Mouse (Mus musculus) limb, embryonic 13.5 days (tissue): ENCODE data around the gene Zic4. TPM values are rescaled to one million over a fixed set of nuclear protein-coding genes. Genes with fewer than 3 reads are reported as not detected.

Experiments used
- ATAC-seq: fragments of 200-750 bp; cut with Nextera tagmentation; 2 replicates; pipeline ENCODE4 v1.8.0; 2017; ENCODE audit warnings: low read depth, moderate number of reproducible peaks, moderate TSS enrichment; ENCODE audit not compliant: low FRiP score
- H3K27ac ChIP-seq: fragments of 300-500 bp; sonication (generic); 2 replicates; pipeline ENCODE4 v1.5.1; 2015; ENCODE audit warnings: inconsistent platforms, mild to moderate bottlenecking, moderate library complexity
- H3K27me3 ChIP-seq: fragments of 300-500 bp; sonication (generic); 2 replicates; pipeline ENCODE4 v1.6.1; 2015; ENCODE audit warnings: mild to moderate bottlenecking, inconsistent platforms
- H3K36me3 ChIP-seq: fragments of 300-500 bp; sonication (generic); 2 replicates; pipeline ENCODE4 v1.6.1; 2015; ENCODE audit warnings: inconsistent platforms, mild to moderate bottlenecking, moderate library complexity
- H3K4me1 ChIP-seq: fragments of 300-500 bp; sonication (generic); 2 replicates; pipeline ENCODE4 v1.6.1; 2015; ENCODE audit warnings: inconsistent platforms
- H3K4me2 ChIP-seq: fragments of 300-500 bp; sonication (generic); replicated peaks from 2 replicates; pipeline ENCODE4 v1.6.1; 2015; ENCODE audit warnings: inconsistent platforms, mild to moderate bottlenecking, moderate library complexity
- H3K4me3 ChIP-seq: fragments of 300-500 bp; sonication (generic); 2 replicates; pipeline ENCODE4 v1.5.1; 2015; ENCODE audit warnings: moderate library complexity, mild to moderate bottlenecking, inconsistent platforms
- H3K9ac ChIP-seq: fragments of 300-500 bp; sonication (generic); 2 replicates; pipeline ENCODE4 v1.6.1; 2015; ENCODE audit warnings: mild to moderate bottlenecking, inconsistent platforms
- H3K9me3 ChIP-seq: fragments of 300-500 bp; sonication (generic); 2 replicates; pipeline ENCODE4 v1.6.1; 2016; ENCODE audit warnings: inconsistent platforms
- WGBS: fragments of 180-500 bp; shearing (Covaris S2); methylation state at CpG from one replicate; pipeline ENCODE4 v1.1.7; 2015; 5-methylcytosine and 5-hydroxymethylcytosine counted together
- polyA plus RNA-seq: library from polyadenylated mRNA; unstranded; fragments of >200 nt; fragmentation: Nextera tagmentation; extraction: Ambion mirVana; gene quantifications from 2 replicates; pipeline ENCODE4 v1.2.1, GENCODE M21; 2015

Gene Zic4
- polyA plus RNA-seq, 1 experiment from 2014 or later, result 0.41 TPM

DNA sequence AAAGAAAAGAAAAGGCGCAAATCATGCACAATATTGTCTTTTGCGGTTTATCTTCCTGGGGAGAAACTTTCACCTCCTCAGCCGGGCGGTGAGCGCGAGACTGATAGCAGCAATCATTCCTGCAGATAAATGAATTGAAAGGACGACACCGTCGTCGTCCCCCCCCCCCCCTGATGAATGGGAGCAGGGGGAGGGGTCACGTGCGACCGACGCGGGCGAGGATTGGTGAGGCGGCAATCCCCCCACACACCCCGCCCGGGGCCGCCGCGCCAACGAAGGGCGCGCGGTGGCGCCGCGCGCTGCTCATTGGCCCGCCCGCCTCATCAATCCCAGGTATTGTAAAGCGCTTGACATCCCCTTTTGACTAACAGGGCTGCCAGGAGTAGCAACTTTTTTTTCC lies 3.5 kb downstream of the Zic4 start, which contains the start of gene Zic1:
Zic1 (minus strand) TSS at position 147 of the 400 bp plus-strand sequence.
- H3K4me2 ChIP-seq, result peak within 1 kb of the TSS; percentile 50
- H3K4me3 ChIP-seq, result peak within 1 kb of the TSS; percentile 34
- no peaks in the 10 kb centered on the region for H3K9me3 ChIP-seq
- peaks cover 14% of the 10 kb centered on the region; the same call in 1 of the 2 replicates for H3K4me1 ChIP-seq
- H3K9ac ChIP-seq, result 0 out of 2 replicates have a peak within 1 kb of the TSS, but pooled peaks have one; percentile 31
- H3K36me3 ChIP-seq, result no peaks in the 10 kb centered on the region
- ATAC-seq, result 0 out of 2 replicates have a peak, but pooled peaks have one; percentile 25
- peaks cover 95% of the 10 kb centered on the region for H3K27me3 ChIP-seq
- 0% methylated on average over 32 of the region's 33 CpGs for WGBS
- no peak within 1 kb of the TSS for H3K27ac ChIP-seq

DNA sequence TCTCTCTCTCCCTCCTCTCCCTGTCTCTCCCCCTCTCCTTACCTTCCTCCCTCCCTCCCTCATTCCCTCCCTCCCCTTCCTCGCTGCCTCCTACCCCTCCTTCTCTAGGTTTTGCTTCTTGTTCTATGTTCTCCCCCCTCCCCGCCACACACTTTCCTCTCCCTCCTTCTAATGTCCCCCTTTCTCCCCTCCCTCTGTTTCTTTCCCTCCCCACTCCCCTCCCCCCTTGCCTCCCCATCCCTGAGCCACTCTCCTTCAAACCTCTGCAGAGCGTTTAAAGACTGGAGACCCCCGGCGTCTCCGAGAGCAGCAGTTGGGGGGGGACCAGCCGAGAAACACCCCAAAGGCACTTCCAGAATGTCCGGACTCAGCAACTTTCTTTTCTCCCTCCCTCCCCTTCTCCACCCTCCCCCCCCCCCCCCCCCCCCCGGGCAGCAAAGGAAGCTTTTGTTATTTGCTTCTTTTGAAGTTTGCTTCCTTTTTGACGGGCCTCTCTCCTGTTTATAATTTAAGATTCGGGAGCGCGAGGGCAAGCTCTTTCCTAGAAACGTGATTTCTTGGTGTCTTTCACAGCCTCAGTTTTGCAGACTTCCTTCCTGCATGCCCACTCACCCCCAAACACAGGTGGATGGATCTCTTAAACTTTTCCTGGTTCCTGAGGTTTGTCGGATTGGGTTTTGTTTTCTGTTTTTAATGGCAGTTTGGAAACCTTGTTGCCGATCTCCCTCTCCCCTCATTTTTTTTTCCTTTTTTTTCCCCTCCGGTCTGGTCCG lies 4.2 kb downstream of the Zic4 start:
- Histone ChIP-seq H3K9ac (no peak overlapping the region), H3K27ac (no peak overlapping the region), H3K9me3 (no peaks in the 10 kb centered on the region), H3K4me1 (peaks cover 14% of the 10 kb centered on the region; the same call in 1 of the 2 replicates), H3K4me2 (no peak overlapping the region), H3K4me3 (no peak overlapping the region), H3K27me3 (peaks cover 95% of the 10 kb centered on the region), H3K36me3 (no peaks in the 10 kb centered on the region)
- under 1% methylated on average over 17 of the region's 18 CpGs for WGBS
- no peak for ATAC-seq

DNA sequence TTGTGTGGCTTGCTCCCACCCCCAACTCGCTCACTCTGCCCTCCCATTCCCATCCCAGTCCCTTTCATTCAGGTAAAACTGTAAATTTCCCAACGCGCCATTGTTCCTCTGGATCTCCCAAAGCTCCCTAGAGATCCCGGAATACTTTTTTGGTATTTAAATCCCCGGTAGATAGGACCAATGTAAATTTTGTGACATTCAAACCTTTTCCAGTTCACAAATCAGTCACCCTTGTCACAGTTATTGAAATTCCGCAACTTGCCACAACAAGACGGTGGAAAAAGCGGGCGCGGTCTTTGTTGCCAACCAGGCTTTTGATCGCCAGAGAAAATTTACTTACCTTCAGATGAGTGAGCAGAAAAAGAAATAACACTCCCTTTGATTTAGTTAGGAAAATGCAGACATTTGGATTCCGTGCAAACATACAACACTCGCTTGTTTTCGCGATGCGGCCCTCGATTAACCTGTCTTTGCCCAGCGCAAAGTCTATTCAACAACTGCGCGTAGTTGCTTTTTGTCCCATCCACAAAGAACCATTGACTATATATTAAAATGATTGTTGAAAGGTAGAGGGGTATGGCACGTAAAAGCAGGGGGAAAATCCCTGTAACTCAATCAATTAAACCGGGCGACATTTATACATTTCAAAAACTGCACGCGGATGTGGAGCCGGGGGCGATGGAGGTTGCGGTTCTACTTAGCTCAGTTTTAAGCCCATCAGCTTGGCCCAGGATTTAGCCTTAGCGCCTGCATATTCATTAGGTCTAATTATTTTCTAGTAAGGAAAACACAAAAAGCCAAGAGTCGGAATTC lies 5.0 kb downstream of the Zic4 start:
- Histone ChIP-seq H3K9ac (no peak overlapping the region), H3K36me3 (no peaks in the 10 kb centered on the region), H3K27me3 (peaks cover 95% of the 10 kb centered on the region), H3K27ac (no peak overlapping the region), H3K9me3 (no peaks in the 10 kb centered on the region), H3K4me1 (peaks cover 13% of the 10 kb centered on the region; the same call in 1 of the 2 replicates), H3K4me3 (no peak overlapping the region), H3K4me2 (no peak overlapping the region)
- under 1% methylated on average over 30 of the region's 30 CpGs for WGBS
- no peak for ATAC-seq

DNA sequence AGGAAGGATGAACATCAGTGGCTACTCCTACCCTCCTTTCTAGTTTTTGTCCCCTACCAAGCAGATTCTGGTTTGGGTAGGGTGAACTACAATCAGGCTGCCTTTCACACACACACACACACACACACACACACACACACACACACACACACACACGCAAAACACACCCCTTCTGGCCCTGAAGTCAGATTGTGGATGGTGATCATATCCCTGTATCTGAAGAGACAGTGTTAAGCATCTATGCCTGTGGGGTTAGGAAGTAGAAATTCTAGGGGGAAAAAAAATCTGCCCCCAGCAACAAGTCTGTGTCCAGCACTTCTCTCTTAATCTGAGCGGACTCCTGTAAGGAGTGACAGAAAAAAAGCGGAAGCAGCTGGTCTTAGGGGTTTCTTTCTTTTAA lies 5.9 kb downstream of the Zic4 start:
- H3K4me3 ChIP-seq, result no peak overlapping the region
- no peaks in the 10 kb centered on the region for H3K36me3 ChIP-seq
- H3K4me1 ChIP-seq, result peaks cover 11% of the 10 kb centered on the region; the same call in 1 of the 2 replicates
- no peak overlapping the region for H3K4me2 ChIP-seq
- H3K27me3 ChIP-seq, result peaks cover 95% of the 10 kb centered on the region
- no peak overlapping the region for H3K27ac ChIP-seq
- no peaks in the 10 kb centered on the region for H3K9me3 ChIP-seq
- 10% methylated on average over 3 of the region's 3 CpGs for WGBS
- H3K9ac ChIP-seq, result no peak overlapping the region
- ATAC-seq, result no peak

DNA sequence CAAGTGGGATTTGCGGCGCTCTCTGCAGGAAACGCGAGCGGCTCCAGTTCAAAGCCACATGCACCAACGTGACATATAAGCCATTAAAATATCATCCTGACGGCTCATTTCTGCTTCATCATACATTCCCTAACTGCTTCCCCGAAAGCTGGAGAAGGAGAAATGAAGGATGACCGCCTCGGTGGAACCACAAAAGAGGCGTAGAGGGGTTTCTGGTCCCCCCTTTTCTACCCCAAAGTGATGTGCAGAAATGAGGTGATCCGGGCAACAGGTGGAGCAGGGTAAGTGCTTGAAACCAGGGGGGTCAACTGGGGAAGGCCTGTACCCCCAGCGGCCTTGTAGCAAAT lies 6.7 kb downstream of the Zic4 start:
- peaks cover 92% of the 10 kb centered on the region for H3K27me3 ChIP-seq
- no peak overlapping the region for H3K9ac ChIP-seq
- no peak for ATAC-seq
- H3K4me2 ChIP-seq, result no peak overlapping the region
- 5% methylated on average over 13 of the region's 13 CpGs for WGBS
- no peak overlapping the region for H3K27ac ChIP-seq
- peaks cover 11% of the 10 kb centered on the region; the same call in 1 of the 2 replicates for H3K4me1 ChIP-seq
- H3K36me3 ChIP-seq, result no peaks in the 10 kb centered on the region
- no peak overlapping the region for H3K4me3 ChIP-seq
- no peaks in the 10 kb centered on the region for H3K9me3 ChIP-seq

DNA sequence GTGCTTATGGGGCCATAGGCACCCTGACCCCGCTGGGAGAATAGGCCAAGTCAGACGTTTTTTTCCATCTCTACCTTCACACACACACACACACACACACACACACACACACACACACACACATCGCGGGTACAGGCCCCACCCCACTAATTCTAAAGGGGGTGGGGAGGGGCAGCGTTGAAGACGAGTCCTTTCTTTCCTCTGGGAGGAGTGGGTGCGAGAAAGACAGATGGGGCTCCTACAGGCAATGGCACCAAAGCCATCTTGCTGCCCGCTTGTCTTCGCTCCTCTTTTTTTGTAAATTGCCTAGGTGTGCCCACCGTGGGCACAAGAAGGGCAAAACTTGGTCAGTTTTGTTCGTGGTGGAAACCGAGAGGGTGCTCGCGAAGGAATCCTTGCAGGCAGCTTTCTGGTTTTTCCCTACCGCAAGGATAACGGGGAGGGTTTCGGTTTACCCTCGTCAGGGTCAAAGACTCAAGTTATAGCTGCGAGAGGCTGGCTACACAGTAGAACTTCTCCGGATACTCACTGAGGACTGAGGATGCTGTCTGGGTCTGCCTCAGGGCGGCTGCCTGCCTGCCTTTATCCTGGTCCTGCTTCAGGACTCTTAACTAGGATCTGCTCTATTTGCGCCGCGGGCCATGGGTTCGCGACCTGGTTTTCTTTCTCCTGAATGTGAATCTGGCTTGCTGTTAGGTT lies 7.2 kb downstream of the Zic4 start:
- H3K27me3 ChIP-seq, result peaks cover 92% of the 10 kb centered on the region
- no peaks in the 10 kb centered on the region for H3K9me3 ChIP-seq
- peaks cover 6% of the 10 kb centered on the region; the same call in 1 of the 2 replicates for H3K4me1 ChIP-seq
- no peak overlapping the region for H3K4me2 ChIP-seq
- H3K36me3 ChIP-seq, result no peaks in the 10 kb centered on the region
- H3K27ac ChIP-seq, result no peak overlapping the region
- no peak for ATAC-seq
- no peak overlapping the region for H3K9ac ChIP-seq
- no peak overlapping the region for H3K4me3 ChIP-seq
- WGBS, result 2% methylated on average over 26 of the region's 26 CpGs

DNA sequence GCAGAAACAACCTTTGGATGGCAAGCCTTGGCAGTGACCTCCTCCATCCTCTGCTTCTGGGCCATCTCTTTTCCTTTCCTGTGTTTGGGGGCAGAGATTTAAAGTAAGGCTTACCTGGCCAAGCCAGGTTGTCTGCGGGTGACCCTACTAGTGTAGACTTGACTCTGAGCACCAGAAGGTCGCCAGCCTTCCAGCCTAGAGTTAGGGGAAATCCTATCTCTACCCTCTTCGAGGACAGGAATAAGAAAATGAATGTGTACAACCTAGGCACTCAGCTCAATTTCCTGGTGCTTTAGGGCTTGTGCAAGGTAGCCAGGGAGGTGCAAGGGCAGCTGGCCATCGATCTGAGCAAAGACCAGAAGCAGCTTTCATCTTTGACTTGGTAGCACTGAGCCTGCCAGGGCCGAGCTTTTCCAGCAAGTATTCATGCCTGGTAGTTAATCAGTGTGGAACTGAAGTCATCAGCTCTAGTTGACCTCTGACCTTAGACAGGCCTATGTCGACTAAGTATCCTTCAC lies 8.0 kb downstream of the Zic4 start:
- Histone ChIP-seq H3K27me3 (peaks cover 92% of the 10 kb centered on the region), H3K27ac (no peak overlapping the region), H3K4me2 (no peak overlapping the region), H3K36me3 (no peaks in the 10 kb centered on the region), H3K4me1 (no peaks in the 10 kb centered on the region), H3K4me3 (no peak overlapping the region), H3K9me3 (no peaks in the 10 kb centered on the region), H3K9ac (no peak overlapping the region)
- ATAC-seq, result no peak
- 9% methylated on average over 6 of the region's 6 CpGs for WGBS

DNA sequence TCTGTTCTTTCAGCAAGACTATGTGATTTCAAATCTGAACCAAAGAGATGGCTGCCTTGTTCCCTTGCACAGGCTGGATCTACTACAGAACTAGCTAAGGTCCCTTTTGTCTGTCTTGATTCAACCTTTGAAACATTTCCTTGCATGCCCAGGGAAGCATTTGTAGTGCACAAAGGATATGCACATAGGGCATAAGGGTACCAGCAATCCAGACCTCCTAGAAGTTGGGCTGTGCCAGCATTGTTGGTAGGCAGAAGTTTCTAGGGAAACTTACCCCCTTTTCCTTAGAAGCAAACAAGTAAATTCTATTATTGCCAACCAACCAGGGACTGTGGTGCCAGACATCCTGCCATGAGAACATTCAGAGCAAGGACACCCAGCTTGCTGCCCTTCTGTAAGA lies 8.8 kb downstream of the Zic4 start:
- no peaks in the 10 kb centered on the region for H3K4me1 ChIP-seq
- H3K27ac ChIP-seq, result no peak overlapping the region
- H3K9me3 ChIP-seq, result no peaks in the 10 kb centered on the region
- H3K9ac ChIP-seq, result no peak overlapping the region
- H3K36me3 ChIP-seq, result no peaks in the 10 kb centered on the region
- H3K27me3 ChIP-seq, result peaks cover 94% of the 10 kb centered on the region
- no peak for ATAC-seq
- H3K4me2 ChIP-seq, result no peak overlapping the region
- no peak overlapping the region for H3K4me3 ChIP-seq

DNA sequence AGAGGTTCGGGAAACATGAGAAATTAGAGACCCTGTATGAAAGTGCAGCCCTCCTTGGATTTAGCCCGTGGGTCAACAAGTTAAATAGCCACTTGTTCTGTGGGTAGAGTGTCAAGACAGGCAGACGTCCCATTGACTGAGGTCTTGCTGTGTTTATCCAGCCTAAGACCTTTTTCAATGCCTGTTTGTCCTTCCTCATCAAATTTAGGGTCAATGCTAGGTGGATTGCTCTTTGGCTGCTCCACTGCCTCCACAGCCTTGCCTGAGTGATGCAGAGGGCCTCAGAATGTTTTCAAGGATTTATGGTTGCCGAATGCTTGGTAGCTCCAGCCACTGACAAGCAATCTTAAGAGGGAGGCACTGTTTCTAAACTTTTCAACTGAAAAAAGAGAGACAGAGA lies 9.4 kb downstream of the Zic4 start:
- ATAC-seq, result no peak
- Histone ChIP-seq H3K9ac (no peak overlapping the region), H3K4me3 (no peak overlapping the region), H3K36me3 (no peaks in the 10 kb centered on the region), H3K27ac (no peak overlapping the region), H3K9me3 (no peaks in the 10 kb centered on the region), H3K27me3 (peaks cover 95% of the 10 kb centered on the region), H3K4me1 (no peaks in the 10 kb centered on the region), H3K4me2 (no peak overlapping the region)
- 21% methylated on average over 4 of the region's 4 CpGs for WGBS

DNA sequence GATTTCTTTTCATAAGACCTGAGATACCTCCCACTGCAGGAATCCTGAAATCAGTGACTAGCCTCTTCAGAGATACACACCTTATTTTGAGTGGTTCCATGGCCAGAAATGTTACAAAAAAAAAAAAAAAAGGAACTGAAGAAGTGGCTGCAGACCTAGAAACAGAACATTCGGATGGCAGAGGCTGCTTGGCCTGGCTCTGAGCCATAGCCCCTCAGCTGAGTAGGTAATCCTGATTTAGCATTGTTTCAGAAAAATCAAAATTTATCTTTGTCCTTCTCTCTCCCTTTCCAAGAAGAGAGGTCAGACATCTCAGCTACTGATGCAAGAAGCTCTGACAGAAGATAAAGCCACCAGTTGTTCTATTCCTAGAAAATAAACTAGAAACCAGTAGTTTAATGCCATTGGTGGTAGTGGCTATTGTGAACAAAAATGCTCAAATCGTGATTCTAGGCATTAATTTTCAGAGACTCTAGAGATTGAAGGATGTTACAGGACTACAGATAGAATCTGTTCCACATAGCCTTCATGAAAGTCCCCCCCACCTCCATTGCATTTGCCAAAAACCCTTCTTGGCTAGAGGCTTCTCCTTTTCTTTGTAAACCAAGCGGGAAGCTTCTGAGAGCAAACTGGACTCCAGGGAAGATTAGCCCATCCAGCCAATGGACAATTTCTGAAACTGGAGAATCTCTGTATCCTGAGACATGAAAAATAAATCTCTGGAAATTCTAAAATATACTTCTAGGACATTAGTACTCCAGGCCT lies 11.8 kb downstream of the Zic4 start:
- ATAC-seq, result no peak
- Histone ChIP-seq H3K9ac (no peak overlapping the region), H3K4me3 (no peak overlapping the region), H3K9me3 (no peaks in the 10 kb centered on the region), H3K36me3 (no peaks in the 10 kb centered on the region), H3K4me1 (no peaks in the 10 kb centered on the region), H3K27me3 (peaks cover 97% of the 10 kb centered on the region), H3K4me2 (no peak overlapping the region), H3K27ac (no peak overlapping the region)
- 27% methylated on average over 3 of the region's 3 CpGs for whole genome bisulfite sequencing

DNA sequence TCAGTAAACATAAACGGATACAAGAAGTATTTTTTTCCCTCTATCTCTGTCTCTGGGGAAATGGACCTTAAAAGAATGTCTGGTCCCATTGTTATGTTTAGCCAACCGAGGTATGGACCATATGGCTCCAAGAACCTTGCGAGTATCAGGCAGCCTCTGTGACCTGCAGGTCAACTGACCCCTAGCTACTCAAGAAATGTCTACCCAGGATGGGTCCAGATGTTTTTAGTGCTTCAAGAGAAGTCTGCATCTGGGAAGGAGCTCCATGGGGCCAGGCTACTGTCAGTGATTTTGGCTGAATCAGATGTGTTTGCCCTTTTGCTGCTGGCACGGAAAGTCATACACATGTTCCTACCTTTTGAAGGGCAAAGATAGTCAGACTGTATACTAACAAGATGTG lies 12.5 kb downstream of the Zic4 start:
- Histone ChIP-seq H3K4me3 (no peak overlapping the region), H3K9ac (no peak overlapping the region), H3K27ac (no peak overlapping the region), H3K36me3 (no peaks in the 10 kb centered on the region), H3K27me3 (peaks cover 97% of the 10 kb centered on the region), H3K4me1 (no peaks in the 10 kb centered on the region), H3K4me2 (no peak overlapping the region), H3K9me3 (no peaks in the 10 kb centered on the region)
- no peak for ATAC-seq
- WGBS, result 8% methylated on average over 4 of the region's 4 CpGs
